Mouse (Mus musculus) MN1 (cell line): ENCODE measurements at regions not wholly inside any gene's neighbourhood (a gene's known extent, or its start where the extent isn't known, plus 50 kb on each side); places are given as distances from the start of the nearest gene placed in this dataset.
A peak's percentile ranks its signal among the peaks of the same experiment; 100 is the strongest.

Source experiments
- DNase-seq: peaks from one replicate; pipeline ENCODE4 v3.0.0-alpha.2; 2016; ENCODE audit warnings: low spot score

GRCm38 (mm10) chr2:47263690-47264089 is 1550.2 kb upstream of the Acvr2a start:
- DNase-seq: no peak

DNA sequence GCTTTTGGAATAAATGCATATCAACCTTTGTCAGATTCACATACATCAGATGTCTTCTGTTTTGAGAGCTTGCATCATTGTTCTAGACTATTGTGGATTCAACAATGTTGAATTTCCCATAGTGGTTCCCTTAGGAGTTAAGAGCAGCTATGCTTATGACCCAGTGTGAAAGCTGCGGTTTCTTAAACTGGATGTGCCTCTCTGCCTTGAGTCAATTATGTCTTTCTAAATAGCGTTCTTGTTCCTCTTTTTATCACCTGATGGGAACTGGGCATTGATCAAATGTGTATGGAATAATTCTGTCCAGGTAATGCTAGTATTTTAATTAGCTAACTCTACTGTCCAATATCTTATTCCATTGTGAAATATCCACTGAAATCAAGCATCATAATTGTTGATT is 1548.0 kb upstream of the Acvr2a start:
- DNase-seq: no peak

- DNase-seq: peak; percentile 32
Observed at GRCm38 (mm10) chr2:47295546-47295945, 1518.4 kb upstream of the Acvr2a start.

DNA sequence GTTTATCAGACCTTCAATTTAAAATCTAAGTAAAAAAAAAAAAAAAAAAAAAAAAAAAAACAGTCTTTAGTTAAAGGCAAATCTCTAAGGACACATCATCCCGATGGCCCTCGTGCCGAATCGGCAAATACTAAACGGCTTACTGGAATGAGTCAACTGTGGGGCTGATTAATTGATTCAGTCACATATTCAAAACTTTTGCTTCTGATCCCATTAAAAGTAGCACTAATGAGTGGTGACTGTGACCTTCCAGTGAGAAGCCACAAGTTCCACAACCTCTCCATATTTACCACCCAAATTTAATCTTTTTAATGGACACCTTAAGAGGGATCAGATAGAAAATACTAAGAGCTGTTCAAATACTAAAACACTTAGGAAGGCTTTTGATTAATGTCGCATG is 1511.9 kb upstream of the Acvr2a start:
- no peak for DNase-seq

- no peak for DNase-seq
Observed at GRCm38 (mm10) chr2:47330574-47330973, 1483.3 kb upstream of the Acvr2a start.

GRCm38 (mm10) chr2:47334406-47335113 is 1479.3 kb upstream of the Acvr2a start:
- peak; percentile 39 for DNase-seq

DNA sequence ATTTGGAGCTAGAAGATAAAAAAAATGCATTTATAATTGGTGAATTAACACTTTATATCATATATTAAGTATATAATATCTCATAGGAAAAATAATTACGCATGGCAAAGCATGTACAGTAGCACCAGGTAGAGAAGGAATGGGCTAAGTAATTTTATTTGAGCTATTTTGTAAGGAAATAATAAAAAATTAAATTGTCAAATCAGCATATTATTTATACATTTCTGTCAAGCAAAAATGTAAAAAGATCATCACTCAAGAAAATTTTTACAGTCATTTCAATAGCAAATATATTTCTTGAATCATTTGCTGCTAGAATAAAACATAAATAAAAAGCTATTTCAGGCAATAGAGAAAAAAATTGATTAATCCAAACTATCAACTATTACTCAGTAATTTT is 1450.4 kb upstream of the Acvr2a start:
- DNase-seq: no peak

- no peak for DNase-seq
Observed at GRCm38 (mm10) chr2:47368296-47368695, 1445.6 kb upstream of the Acvr2a start.
